Mouse (Mus musculus): Measurements from ENCODE around the gene Hbb-bh2. TPM values are rescaled to one million over a fixed set of nuclear protein-coding genes. Genes with fewer than 3 reads are reported as not detected.
"Not testable (repeated sequence)": the region's sequence is repeated elsewhere in the genome, so short reads cannot be mapped to it uniquely, and the experiment has no call there.

Gene Hbb-bh2
- not detected for total RNA-seq (2021)

DNA sequence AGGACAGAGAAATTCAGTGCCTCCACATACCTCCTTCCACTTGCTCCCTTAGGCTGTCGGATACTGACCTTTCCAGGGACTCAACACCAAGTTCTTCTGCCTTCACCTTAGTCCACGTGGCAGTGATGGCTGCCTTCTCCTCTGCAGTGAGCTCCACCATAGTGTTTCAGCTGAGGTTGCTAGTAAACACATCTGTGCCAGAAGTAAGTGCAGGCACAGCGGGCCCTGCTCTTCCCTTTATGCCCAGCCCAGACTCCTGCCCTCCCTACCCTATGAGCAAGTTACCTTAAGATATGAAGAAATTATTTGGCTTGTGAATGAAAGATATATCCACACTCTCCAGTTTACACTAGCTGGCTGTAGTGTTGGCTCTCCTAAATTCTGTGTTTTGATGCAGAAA is at the start of gene Hbb-bh2:
Gene Hbb-bh2 (minus strand): TSS at position 253 of the 400 bp plus-strand sequence.
- no peak for DNase-seq

DNA sequence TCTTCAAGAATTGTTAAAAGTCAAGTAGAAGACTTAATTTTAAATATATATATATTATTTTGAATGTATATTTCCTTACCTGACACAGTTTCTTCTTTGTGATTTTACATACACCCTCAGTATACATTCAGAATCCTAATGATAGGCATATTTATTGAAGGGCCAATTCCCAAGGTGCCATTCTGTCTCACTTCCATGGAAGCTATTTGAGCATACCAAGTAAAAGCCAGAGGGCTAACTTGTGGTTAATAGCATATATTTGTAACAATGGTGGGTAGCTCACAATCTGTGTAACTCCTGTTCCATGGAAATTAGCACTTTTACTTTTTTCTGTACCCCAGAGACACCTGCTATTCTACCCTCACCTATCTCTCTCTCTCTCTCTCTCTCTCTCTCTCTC is 45.8 kb upstream of the Hbb-bh2 start, which contains the start of gene Olfr66:
Gene Olfr66 (minus strand): TSS at position 101 of the 400 bp plus-strand sequence.
- no peak for DNase-seq

- DNase-seq, result no peak
These were observed 36.8 kb upstream of the Hbb-bh2 start for GRCm38 (mm10) chr7:103877093-103877492.

DNA sequence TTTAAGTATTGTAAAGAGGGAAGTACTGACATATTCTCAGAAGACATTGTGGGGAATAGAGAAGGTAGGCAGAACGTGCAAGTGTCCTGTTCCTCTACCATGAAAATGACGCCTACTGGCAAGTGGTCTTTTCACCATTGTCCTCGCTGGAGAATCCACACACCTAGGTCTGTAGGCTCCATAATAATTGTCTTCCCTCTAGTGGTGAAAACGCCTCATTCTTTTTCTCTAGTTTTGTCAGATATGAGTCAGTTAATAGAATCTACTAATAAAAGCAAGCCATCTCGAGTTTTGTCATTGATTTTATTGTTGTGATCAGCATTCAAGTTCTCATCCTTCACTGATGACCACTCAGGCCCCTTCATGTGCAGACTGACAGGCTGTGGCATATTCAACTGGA is 34.1 kb upstream of the Hbb-bh2 start:
- DNase-seq, result no peak

DNA sequence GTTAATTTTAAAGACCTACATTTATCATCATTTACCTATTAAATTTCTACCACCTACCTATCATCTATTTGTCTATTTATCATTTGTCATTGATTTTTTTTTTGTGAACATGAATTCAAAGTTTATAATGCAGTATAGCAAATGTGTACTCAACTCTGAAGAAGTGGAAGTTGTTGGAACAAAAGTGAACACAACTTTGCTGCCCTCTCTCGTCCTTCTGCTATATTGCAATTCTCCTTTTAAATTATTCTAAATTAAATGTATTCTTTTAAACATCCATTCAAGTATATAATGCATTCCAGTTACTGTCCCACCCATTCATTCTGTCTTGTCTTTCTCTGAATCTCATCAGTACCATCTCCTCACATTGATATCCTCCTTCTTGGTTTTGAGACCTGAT is 32.7 kb upstream of the Hbb-bh2 start:
- DNase-seq, result no peak

- no peak for DNase-seq
These were observed 30.3 kb upstream of the Hbb-bh2 start for GRCm38 (mm10) chr7:103870667-103871066.

DNA sequence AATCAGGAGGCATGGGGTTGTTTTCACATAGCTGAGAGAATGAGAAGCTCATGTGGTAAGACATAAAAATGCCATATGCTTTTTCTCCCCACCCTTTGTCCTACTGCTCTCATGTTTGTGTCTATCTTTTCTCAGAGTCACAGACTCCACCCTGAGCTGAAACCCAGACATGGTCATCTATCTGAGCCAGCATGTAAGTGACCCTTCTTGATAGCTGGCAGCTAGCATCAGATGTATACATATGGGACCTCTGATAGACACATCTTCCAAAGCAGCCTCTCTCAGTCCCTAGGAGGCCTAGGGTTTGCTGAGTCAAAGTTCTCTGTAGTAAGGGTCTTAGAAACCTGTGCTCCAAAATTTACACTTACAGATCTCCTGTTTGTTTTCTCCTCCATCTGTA is 25.4 kb upstream of the Hbb-bh2 start:
- no peak for DNase-seq

DNA sequence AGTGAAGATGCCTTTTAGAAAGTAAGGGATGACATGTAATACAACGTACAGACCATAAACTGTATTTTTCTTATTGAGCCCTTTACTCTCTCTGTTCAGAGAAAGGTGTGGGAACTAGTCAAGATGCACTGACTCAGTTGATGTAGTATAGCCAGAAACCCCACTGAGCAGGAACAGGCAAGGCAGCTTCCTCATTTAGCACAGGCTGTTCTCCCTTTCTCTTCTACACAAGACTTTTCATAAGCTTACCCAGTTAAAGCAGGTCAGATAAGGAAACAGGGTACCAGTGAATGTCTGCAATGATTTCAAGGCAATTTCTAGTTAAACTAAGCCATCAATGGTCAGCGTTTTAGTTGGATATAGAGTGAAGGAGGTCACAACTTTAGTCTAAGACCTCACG is 21.2 kb upstream of the Hbb-bh2 start:
- no peak for DNase-seq

DNA sequence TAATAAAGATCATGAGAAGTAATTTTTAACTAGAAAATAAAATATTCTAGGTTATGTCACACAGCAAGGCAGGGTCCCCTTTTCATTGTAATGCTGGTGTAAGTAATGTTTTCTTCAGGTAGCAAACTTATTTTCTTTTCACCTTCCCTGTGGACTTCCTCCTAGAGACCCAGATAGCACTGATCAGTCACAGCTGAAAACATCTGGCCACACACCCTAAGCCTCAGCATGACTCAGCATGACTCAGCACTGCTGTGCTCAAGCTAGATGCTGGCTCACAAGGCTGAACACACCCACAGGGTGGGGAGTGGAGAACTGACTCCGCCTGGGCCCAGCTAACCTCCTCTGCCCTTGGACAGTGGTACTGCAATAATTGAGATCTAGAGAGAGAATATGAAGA is 20.5 kb upstream of the Hbb-bh2 start:
- no peak for DNase-seq

GRCm38 (mm10) chr7:103859076-103859475 is 18.8 kb upstream of the Hbb-bh2 start:
- no peak for DNase-seq

DNA sequence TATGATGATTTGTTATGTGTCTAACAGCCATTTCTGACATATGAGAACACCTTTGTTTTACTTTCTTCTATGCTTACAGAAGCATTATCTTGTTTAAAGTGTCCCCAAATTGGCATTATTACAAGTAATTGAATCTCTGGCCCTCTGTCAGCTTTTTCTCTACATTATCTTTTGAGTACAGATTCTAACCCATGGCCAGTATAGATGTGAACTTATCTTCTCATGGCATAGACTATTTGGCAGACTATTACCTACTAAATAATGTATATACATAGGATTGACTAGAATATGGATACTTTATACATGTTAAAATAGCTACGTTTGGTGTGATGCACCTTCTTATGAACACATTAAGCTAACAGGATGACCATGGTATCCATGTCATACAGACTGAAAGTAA is 14.3 kb upstream of the Hbb-bh2 start:
- no peak for DNase-seq

- DNase-seq, result no peak
These were observed 12.8 kb upstream of the Hbb-bh2 start, which contains the start of gene Hbb-y for GRCm38 (mm10) chr7:103853090-103853489. Gene Hbb-y (minus strand): TSS chr7:103853216.

- no peak for DNase-seq
These were observed 4.4 kb upstream of the Hbb-bh2 start for GRCm38 (mm10) chr7:103844525-103845325.

- no peak for DNase-seq
These were observed 2.7 kb upstream of the Hbb-bh2 start, which contains the start of gene Hbb-bh1 for GRCm38 (mm10) chr7:103843034-103843433. Gene Hbb-bh1 (minus strand): TSS chr7:103843164.

DNA sequence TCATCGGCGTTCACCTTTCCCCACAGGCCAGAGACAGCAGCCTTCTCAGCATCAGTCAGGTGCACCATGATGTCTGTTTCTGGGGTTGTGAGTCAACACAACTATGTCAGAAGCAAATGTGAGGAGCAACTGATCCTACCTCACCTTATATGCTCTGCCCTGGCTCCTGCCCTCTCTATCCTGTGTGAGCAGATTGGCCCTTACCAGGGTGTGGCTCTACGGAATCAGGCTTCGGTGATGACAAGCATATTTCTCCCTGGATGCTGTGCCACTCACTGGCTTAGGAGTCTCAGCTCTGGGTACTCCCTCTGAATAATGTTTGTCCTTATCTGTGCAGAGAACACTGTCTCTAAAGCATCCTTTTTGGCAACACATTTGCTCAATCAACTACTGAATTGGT is 12.5 kb downstream of the Hbb-bh2 start, which contains the start of gene Hbb-bs:
Gene Hbb-bs (minus strand): TSS at position 289 of the 400 bp plus-strand sequence.
- DNase-seq, result no peak

GRCm38 (mm10) chr7:103827139-103827538 is 13.2 kb downstream of the Hbb-bh2 start:
- DNase-seq, result not testable (repeated sequence)

- peak in 1 of 2 experiments; percentile 4 for DNase-seq
These were observed 13.9 kb downstream of the Hbb-bh2 start for GRCm38 (mm10) chr7:103826255-103826887.

GRCm38 (mm10) chr7:103825536-103826254 is 14.6 kb downstream of the Hbb-bh2 start:
- no peak for DNase-seq

DNA sequence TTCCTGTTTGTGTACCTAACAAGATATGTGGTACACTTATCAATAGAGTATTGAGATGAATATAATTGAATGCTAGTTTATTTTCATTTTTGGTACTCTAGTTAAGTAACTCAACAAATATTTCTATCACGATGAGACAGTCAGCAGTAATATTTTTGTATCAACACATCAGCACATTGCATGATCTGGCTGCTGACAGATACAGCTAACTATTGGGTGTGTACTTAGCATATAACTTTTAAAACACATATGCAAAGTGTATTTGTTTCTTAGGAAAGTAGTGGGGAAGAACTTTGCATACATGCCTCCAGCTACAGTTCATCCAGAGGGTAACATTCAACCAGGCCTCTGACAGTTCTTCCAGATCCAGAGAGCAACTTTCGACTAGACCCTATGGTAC is 15.7 kb downstream of the Hbb-bh2 start:
- DNase-seq, result no peak

DNA sequence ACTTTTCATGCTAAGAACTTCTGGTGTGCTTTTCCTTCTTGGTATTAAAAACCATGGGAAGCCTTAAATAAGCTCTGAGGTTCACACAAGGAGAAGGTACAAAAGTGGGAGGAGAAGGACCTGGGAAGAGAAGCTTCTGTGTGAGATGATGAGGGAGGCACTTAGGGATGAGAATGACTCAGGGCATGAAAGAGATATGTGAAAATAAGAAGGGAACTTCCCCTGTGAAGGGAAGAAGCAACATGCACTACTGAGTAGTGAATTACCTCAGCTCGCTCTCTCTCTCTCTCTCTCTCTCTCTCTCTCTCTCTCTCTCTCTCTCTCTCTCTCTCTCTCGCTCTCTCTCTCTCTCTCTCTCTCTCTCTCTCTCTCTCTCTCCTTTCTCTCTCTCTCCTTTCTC is 25.2 kb downstream of the Hbb-bh2 start:
- DNase-seq, result not testable (repeated sequence)

- no peak for DNase-seq
These were observed 26.6 kb downstream of the Hbb-bh2 start, which contains the start of gene Hbb-bt for GRCm38 (mm10) chr7:103813766-103814165. Gene Hbb-bt (minus strand): TSS chr7:103813996.

DNA sequence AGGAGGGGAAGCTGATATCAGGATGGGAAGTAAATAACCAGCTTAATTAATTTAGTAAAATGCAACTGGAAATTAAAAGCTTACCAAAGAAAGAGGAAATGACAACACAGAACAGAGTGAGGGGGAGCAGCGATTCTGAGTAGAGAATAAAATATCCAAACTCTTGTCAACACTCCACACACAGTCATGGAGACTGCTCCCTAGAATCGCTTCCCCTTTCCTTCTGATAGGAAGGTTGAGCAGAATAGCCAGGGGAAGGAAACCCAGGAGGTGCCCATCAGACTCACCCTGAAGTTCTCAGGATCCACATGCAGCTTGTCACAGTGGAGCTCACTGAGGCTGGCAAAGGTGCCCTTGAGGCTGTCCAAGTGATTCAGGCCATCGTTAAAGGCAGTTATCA is 27.2 kb downstream of the Hbb-bh2 start:
- not testable (repeated sequence) for DNase-seq

GRCm38 (mm10) chr7:103812174-103812573 is 28.1 kb downstream of the Hbb-bh2 start:
- no peak for DNase-seq

Data from layer of hippocampus, postnatal 36 days (tissue).